Mouse (Mus musculus) adrenal gland, adult 8-10 months (tissue): ENCODE measurements around the gene Nt5c. TPM values are rescaled to one million over a fixed set of nuclear protein-coding genes. Genes with fewer than 3 reads are reported as not detected.
"Not testable (repeated sequence)": the region's sequence is repeated elsewhere in the genome, so short reads cannot be mapped to it uniquely, and the experiment has no call there.

Source experiments
- DNase-seq: peaks from one replicate; pipeline ENCODE4 v3.0.0; 2022
- total RNA-seq, 4 experiments: library from RNA; stranded (reverse); gene quantifications; 2 replicates each; pipeline ENCODE4 v1.2.4; 2022

The Nt5c gene
- total RNA-seq, 4 experiments from 2014 or later, result 119 to 222 (median 142) TPM

GRCm38 (mm10) chr11:115509773-115510506 lies 18.3 kb upstream of the Nt5c start:
- no peak for DNase-seq

- no peak for DNase-seq
These were observed 16.4 kb upstream of the Nt5c start for GRCm38 (mm10) chr11:115508061-115508460.

- DNase-seq, result no peak
These were observed 14.9 kb upstream of the Nt5c start for GRCm38 (mm10) chr11:115506586-115506985.

- DNase-seq, result no peak
These were observed 11.0 kb upstream of the Nt5c start for GRCm38 (mm10) chr11:115502636-115503035.

- not testable (repeated sequence) for DNase-seq
These were observed 4.9 kb upstream of the Nt5c start for GRCm38 (mm10) chr11:115496559-115496958.

- no peak for DNase-seq
These were observed 725 bp upstream of the Nt5c start for GRCm38 (mm10) chr11:115492387-115492786.

- peak; percentile 61 for DNase-seq
These were observed 964 bp downstream of the Nt5c start for GRCm38 (mm10) chr11:115490441-115491355.

GRCm38 (mm10) chr11:115488551-115489104 lies 3.0 kb downstream of the Nt5c start:
- DNase-seq, result no peak

GRCm38 (mm10) chr11:115485155-115485554 lies 6.5 kb downstream of the Nt5c start:
- no peak for DNase-seq

- DNase-seq, result peak; percentile 66
These were observed 7.9 kb downstream of the Nt5c start for GRCm38 (mm10) chr11:115483726-115484125.

GRCm38 (mm10) chr11:115483278-115483677 lies 8.4 kb downstream of the Nt5c start:
- DNase-seq, result no peak

- DNase-seq, result no peak
These were observed 10.0 kb downstream of the Nt5c start for GRCm38 (mm10) chr11:115481553-115482259.

GRCm38 (mm10) chr11:115478296-115478938 lies 13.2 kb downstream of the Nt5c start:
- no peak for DNase-seq

GRCm38 (mm10) chr11:115477388-115477787 lies 14.3 kb downstream of the Nt5c start:
- DNase-seq, result not testable (repeated sequence)

- not testable (repeated sequence) for DNase-seq
These were observed 15.0 kb downstream of the Nt5c start for GRCm38 (mm10) chr11:115476630-115477029.

GRCm38 (mm10) chr11:115475758-115476237 lies 15.9 kb downstream of the Nt5c start:
- DNase-seq, result no peak

- DNase-seq, result peak; percentile 93
These were observed 16.5 kb downstream of the Nt5c start, which contains the start of gene Armc7 for GRCm38 (mm10) chr11:115475025-115475757. TSS of gene Armc7 (plus strand) at chr11:115475667.

- peak; percentile 89 for DNase-seq
These were observed 17.9 kb downstream of the Nt5c start for GRCm38 (mm10) chr11:115473626-115474275.

- no peak for DNase-seq
These were observed 19.5 kb downstream of the Nt5c start for GRCm38 (mm10) chr11:115472183-115472582.

- no peak for DNase-seq
These were observed 24.4 kb downstream of the Nt5c start for GRCm38 (mm10) chr11:115467217-115467618.
